Mouse (Mus musculus) urinary bladder, adult 2 months (tissue): ENCODE measurements around the gene Arhgef7. TPM values are rescaled to one million over a fixed set of nuclear protein-coding genes. Genes with fewer than 3 reads are reported as not detected.

Experiments
- DNase-seq: peaks from one replicate; pipeline ENCODE4 v3.0.0; 2022; ENCODE audit warnings: low spot score
- polyA plus RNA-seq: library from polyadenylated mRNA; depleted of rRNA; stranded (reverse); fragments of >200 nt; gene quantifications from 2 replicates; pipeline ENCODE4 v1.2.3, GENCODE M21; 2012

Gene Arhgef7
- polyA plus RNA-seq, 1 experiment = 31.5 TPM

DNA sequence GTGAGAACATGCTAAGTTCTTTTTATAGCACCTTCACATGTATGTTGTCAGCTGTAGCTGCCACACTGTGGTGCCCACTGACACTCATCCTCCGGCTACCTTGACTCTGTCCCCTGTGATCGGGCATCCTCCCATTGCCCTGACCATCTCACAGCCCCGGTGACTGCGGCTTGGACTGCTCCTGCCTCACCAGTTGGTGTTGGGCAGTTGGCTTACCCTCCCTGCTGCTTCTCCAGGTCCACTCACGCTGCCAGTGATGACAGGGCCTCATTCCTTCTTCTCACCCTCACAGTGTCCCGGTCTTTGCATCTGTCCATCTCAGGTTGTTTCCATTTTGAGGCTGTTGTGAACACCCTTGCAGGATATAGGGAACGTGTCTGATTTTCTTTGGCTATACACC is 35.3 kb downstream of the Arhgef7 start:
- DNase-seq = no peak

DNA sequence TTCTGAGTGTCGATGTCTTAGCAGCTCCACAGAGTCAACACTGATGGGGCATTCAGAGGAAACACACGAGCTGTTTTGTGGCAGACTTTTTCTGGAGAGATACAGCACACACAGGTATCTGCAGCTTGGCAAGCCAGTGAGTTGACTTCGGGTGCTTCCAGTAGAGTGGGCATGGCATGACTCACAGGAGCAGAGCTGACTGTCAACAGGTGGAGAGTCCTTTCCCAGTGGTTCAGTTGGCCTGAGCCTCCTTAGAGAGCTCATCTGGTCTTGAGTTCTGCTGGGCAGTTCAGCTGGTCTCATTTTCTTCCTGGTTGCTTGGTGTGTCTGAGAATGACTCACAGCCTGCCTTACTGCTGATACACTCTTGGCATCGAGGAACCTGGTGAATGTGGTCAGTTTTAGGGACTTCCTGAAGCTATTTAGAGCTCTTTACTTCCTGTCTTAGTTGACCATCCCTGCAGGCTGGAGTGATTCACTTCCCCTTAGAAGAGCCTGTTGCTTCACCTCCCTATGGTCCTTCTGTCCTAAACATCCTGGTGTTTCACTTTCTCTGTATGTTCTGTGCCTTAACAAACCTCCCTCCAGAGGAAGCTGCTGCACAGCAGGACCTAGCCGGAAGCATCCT is 39.8 kb downstream of the Arhgef7 start:
- DNase-seq = no peak

DNA sequence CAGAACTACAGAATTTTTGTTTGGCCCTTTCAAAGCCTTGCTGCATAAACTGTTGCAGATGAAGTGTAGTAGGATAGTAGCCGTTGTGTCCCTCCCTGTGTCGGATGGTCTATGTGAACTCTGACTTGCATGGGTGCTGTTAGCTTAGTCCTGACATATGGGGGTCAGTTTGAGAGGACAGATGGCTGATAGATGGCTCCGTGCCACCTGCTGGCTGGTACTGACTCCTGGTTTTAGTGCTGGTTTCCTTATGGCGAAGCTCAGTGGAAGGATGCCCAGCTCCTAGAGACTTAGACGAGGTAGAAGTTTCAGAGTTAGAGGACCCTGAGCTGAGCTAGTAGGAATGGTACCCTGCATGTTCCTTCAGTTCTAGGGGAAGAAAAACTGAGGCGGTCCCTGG is 42.5 kb downstream of the Arhgef7 start:
- no peak for DNase-seq

DNA sequence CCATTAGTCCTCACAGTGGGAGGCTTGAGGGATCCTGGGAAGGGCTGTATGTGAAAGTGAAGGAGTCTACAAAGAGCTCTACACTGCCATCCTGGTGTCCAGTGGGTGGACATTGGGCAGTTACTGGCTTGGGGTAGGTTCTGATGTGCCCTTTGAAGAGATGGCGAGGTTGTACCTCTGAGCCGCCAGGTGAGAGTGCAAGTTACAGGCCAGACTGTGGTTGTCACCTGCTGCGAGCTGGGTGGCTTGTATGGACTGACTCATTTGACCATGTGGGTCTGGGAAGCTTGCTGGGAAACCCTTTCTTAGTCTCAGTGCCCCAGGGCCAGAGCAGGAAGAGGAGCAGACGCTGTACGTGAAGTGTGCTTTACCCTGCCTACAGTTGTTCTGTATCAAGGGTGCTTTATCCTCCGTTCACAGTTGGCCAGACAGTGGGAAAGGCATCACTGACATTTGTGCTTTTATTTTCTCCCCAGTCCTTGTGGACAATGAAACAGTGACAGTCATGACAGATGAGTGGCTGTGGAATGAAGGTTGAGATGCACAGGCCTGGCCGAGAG is 43.1 kb downstream of the Arhgef7 start:
- no peak for DNase-seq

DNA sequence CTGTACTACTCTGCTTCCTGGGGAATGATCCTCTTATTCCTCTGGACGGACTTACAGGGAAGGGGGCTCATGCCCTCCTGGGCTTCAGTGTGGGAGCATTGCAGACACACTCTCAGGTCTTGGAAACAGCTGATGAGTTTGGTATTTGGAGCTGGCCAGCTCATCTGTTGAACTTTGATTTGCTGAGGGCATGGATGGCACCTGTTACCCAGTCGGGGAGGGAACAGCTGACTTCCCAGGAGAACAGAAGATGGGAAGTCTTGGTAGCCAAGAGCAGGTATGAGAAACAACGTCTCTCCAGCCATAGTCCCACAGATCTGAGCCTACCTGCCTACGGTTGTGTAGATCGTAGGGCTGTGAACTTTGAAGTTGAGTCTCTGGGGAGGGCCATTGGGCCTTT is 44.1 kb downstream of the Arhgef7 start:
- DNase-seq = no peak

DNA sequence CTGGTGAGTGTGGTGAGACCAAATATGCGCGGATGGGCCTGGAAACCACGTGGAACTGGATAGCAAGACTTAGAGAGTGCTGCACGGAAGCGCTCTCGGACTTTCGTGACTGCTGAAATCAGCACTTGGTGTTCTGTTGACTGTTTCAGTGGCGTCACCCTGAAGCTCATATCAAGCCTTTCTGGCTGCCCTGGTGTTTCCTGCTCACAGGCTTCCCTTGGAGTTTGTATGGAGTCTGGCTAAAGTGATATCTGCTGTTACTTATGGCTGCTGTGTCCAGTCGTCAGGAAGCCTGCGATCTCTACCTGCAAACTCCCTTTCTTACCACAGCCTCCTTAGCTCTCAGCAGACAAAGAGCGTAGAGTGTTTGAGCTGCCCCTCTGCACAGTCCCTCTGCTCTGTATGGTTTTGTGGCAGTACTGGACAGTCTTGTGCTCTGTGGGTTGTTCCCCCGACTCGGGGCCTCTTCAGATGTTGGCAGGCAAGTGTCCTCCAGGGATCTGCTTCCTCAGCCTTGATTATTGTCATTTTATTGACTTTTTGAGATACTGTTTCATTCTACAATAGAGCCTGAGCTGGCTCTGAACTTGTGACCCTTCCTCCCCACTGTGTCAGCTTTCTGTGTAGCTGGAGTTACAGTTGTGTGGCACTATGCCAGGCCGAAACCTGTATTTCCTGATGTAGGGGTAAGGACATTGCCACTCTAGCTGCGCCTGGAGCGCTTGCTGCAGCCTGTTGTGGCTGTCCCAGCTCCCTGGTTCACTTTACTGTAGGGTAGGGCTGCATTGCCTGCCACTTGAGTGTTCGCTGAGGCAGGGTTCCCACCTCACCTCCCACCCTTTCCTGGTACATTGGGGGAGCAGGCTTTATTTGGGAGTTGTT is 46.9 kb downstream of the Arhgef7 start:
- DNase-seq = peak; percentile 55

DNA sequence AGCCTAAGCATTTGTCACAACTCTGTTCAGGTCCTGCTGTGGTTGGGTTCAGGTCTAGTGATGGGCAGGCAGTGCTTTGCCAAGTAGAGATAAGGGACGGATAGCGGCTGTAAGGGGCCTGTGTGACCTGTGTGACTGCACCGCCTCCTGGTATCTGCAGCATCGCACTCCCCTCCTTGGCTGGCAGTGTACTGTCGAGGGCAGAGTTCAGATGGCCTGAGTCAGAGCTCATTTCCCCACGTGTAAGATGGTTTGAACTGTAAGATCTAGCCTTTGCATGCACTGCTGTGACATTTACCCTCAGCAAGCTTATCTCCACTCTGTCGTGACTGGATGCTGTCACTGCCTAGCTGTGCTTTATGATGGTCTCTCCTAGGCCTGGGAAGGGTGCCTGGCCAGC is 48.4 kb downstream of the Arhgef7 start:
- peak; percentile 35 for DNase-seq

DNA sequence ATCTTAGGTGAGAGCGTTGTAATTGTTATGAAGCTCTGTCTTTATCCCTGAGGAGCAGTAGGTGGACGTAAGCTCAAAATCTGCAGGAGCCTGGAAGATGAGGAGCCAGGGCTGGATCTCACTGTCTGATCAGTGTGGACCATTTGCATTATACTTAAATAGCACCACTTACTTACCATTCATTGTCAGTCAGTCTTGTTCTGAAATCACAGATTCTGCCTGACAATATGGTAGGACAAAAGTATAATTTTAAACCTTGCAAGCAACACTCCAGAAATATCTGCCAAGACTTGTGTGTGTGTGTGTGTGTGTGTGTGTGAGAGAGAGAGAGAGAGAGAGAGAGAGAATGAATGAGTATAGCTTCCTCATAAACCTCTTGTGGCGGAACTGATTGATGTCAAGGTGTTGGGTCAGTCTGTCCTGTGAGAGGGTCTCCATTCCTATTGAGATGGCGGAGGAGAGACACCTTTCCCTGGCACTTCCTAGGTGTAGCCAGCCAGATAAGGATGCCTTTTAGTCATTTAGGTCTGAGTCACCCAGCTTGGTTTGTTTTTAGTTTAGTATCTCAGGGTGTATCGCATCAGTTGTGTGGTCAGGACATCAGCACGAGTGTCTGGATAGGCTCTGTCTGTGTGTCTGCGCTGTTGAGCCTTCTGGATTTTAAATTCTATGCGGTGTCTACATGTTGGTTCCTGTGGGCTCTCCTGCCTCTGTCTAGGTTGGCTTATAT is 49.1 kb downstream of the Arhgef7 start:
- DNase-seq = no peak

DNA sequence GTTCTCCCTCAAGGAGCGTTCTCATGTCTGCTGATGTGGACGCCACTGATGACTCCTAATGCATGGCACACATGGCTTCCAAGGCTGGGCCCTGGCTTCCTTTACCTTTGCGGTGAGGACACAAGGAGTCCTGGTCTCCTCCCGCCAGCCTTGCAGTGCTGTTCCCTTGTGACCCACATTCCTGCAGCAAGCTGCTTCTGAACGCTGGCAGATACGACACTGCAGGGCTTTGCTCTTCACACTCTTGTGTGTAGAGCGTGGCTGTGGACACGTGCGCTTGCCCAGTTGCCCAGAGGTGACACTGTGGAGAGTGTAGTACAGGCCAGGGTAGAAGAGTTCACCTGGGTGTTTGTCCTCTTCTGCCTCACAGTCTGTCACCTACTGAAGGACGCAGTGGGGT is 49.7 kb downstream of the Arhgef7 start:
- no peak for DNase-seq

DNA sequence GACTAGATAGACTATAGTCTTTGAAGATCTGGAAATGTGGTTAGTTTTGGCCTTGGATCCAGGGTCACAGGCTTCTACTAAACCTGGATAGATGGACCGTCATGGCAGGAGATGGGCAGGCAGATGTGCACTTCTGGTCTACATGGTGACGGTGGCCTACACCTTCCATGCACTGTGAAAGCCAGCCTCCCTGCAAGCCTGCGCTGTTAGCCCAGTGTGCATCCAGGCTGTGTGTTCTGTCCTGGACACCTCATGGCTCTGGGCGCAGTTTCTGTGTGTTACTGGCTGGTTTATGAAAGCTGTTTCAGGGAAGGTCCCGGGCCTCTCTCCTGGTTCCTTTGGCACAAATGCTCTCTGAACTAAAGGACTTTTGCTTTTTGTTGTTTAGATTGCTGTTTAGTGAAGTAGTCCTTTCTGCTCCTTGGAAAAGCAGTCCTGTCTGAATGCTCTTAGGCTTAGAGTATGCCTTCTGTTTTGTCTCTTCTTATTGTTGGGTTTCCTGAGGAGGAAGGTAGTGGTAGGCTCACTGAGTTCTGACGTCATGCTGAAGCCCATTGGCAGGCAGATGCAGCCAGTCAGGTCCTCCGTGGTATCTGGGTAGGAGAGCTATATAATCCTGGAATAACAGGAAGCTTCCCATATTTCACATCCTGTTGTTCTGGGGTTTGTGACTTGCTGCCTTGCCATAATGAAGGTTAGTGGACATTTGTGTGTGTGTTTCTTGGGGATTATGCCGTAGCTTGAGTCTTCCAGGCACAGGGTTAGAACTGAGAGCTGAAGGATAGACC is 51.3 kb downstream of the Arhgef7 start:
- no peak for DNase-seq

DNA sequence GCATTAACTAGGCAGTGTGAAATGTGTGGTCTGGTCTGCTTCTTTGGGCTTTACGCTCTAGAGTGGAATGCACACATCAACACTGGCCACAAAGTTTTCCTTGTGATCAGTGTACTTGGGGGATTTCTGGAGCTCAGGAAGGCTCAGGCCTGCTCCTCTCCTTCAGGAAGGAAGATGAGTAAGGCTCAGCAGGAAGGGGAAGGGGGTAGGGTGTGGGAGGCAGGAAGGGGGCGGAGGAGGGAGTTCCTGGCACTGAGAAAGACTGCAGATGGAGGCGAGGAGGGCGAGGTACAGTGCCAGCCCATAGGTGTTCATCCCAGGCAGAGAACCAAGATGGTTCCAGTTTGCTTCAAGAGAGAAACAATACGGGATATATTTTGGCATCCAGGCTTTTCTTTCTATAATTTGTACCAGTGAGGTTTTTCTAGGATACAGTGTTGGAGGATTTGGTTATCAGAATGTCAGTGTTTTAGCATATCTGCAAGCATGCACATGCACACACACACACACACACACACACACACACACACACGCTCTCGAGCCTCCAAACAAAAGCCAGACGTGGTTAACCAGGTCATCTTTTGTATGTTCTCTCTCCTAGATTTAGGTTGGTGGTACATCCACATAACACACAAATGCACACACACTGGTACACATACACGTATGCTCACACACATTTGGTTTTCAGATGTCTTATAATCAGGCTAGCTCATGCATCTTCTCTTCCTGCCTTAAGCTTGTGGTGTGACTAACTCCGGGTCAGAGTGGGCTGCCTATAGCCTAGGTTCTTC is 52.5 kb downstream of the Arhgef7 start:
- no peak for DNase-seq

DNA sequence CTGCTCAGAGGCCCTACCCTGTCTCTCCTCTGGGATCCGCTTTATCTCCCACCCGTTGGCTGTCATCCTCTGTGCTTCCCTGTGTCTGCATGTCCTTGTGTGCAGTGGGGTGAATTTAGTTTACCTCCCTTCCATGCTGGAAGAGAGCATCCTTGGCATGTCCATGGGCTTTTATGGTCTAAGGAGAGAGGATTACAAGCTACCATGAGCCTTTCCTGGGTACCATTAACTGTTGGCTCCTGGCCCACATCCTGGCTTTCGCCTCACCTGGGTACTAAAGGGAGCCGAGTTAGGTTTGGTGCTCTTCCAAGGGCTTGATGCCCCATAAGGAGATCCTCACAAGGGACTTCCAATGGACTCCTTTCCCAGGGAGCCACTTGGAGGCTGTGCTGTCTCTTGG is 53.1 kb downstream of the Arhgef7 start:
- no peak for DNase-seq

DNA sequence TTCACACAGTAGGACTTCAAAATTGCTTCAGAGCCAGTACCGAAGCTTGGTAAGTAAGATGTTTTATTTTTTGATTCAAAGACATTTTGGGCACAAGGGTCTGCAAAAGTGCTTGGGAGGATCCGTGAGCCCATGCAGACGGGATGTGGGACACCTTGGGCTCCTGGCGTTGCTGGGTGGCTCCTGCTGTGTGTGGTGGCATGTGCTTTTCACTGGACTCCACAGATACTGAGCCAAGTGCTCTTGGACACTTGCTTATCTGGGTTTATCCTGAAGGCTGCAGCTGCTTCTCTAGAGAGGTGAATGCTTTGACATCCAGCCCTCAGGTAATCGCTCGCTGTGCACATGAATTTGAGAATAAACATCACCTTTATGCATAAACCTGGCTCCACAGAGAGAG is 55.1 kb downstream of the Arhgef7 start:
- DNase-seq = no peak

DNA sequence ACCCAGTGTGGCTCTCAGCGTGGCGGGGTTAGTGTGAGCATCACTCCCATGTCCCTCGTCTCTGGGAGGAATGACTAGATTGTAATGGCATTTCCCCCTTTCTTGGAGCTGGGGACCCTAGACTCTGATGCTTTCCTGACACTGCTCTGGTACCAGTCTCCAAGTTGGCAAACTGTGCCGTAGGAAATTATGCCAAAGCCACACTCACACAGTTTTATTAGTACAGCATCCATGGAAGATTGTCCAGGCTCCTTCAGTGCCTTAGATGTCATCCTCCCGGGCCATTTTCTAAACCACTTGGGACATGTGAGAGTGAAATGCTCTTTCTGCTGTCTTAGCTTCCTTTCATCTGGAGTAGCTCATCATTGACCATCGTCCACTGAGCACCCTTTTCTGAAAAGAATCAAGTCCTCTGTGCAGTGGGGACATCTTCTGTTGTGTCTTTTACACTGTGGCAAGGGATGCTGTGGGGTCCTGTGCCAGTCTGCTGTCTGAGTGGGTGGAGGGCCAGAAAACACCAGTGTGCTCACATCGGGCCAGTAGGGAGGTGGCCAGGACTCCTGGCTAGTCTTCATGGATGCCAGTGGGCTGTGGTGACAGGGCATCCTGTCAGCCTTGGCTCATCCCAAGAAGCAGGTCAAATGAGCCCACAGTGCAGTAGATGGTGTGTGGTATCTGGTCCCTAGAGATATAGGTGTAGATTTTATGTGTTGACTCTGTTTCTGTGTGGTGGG is 56.5 kb downstream of the Arhgef7 start:
- no peak for DNase-seq

DNA sequence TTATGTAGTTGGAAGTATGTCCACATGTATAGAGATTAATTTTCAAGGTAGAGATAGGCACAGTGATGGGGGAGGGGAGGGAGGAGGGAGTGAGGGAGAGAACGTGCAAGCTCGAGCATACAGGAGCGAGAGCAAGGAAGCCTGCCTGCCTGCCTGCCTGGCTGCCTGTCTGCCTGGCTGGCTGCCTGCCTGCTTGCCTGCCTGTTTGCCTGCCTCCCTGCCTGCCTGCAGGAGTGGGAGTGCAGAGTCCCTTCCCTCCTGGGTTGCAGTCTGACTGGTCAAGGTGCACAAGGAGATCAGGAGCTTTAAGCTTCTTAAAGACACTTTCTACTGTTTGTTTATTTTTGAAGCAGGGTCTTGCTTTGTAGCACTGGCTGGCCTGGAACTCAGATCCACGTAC is 57.6 kb downstream of the Arhgef7 start:
- no peak for DNase-seq

DNA sequence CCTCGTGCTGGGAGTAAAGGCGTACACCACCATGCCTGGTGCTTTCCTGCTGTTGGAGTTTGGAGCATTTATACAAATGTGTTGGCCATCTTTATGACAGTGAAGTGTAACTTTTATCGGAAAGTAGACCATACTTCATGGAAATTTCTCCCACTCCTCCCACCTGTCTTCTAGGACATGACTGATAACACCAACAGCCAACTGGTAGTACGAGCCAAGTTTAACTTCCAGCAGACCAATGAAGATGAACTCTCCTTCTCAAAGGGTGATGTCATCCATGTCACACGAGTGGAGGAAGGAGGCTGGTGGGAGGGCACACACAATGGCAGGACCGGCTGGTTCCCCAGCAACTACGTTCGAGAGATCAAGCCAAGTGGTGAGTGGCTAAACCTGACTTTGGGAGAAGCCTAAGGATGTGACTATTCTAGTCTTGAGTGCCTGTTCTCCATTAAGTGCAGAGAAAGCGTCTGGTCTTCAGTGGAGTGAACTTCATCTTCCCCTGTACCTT is 58.1 kb downstream of the Arhgef7 start:
- no peak for DNase-seq

DNA sequence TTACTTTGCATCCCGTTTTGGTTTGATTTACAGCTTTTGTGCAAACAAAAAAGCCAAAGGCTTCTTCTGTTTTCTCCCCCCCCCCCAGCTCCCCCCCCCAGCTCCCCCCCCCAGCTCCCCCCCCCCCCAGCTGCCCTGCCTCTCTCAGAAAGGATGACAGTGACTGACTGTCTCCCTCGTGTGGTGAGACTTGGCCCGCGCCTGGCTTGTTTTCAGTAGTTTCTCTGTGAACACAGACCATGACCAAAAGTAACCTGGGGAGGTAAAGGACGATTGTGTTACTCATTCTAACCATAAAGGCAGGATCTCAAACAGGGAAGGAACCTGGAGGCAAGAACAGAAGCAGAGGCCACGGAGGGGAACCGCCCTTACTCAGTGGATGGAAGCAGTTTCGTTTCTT is 60.7 kb downstream of the Arhgef7 start:
- DNase-seq = no peak

DNA sequence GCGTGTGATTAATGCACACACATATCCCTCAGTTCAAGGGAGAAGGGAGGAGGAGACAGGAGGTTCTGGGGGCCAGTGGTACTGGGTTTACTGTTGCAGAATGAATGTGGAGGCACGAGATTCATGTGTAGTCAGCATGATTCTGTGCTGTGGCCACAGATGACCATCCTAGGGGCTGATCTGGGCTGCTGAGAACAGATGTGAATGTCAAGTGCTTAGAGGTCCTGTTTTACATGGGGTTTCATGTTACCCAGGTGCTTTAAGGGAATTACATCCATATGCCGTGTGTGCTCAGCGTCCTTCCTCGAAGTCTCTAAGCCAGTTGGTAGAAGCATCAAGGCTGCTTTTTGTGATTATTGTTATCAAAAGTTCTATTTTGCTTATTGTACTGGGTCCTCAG is 61.6 kb downstream of the Arhgef7 start:
- DNase-seq = no peak

DNA sequence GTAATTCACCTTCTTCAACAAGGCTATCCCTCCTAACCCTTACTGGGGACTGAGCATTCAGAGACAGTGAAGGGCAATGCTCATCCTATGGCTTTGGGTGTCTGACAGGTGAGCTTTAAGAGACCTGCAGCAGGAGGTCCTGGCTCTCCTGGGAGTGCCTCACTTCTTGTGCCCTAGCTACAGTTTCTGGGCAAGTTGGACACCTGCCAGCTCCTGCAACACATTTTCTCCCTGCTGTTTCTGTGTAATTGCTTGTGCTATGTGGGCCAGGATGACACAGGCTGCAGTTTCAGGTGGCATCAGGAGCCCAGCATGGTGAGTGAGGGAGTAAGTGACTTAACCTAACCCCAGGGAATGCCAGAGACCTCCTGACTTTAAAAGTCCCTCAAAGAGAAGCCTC is 67.4 kb downstream of the Arhgef7 start:
- DNase-seq = no peak

DNA sequence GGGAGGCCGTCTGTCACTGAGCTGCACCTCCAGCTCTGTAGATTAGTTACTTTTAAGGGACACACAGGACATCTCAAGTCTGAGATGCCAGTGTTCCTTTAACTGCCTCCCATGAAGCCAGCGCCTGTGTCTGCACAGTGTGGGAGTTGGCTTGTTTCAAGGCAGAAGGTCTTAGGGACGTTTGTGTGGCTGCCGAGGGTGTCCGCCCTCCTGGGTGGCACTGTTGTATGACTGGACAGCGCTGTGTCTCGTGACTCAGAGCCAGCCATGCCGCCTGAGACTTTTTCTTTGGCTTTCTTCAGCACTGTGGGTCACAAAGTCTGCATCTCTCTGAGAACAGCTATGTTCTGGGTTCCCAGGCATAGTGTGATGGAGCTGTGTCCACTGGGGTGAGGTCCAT is 69.6 kb downstream of the Arhgef7 start:
- no peak for DNase-seq
